ENCODE assay signal across 8 mouse cellular contexts in the genomic region with DNA sequence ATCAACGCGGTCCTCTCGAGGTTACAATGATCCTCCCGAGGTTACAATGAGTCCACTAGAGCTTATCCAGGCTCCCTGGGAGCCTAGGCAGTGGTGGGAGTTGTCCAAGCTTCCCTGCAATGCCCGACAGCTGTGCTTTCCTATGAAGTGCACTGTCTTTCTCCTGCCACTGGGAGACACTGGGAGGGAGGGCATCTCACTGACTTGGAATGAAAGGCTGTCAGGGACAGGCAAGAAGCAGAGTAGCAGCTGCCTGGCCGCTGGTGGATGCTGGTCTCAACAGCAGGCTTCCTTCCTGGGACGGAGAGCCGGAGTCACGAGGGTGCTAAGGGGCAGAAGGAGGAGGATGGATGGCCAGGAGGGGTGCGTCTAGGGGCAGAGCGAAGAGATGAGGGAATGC. TPM values are rescaled to one million over a fixed set of nuclear protein-coding genes. Genes with fewer than 3 reads are reported as not detected.
A peak's percentile ranks its signal among the peaks of the same experiment; 100 is the strongest.
DNase-seq lines count a peak whose midpoint lies in the region; ATAC-seq lines count a peak whose summit lies in the region.

No protein-coding gene starts in this region.

- peaks cover 6% of the 10 kb centered on the region for H3K9me3 ChIP-seq in kidney, embryonic 16.5 days (ENCODE audit: low read length)
- peaks cover 9% of the 10 kb centered on the region for H3K9me3 ChIP-seq in forebrain, embryonic 12.5 days
- peaks cover 3% of the 10 kb centered on the region; the same call in 1 of the 2 replicates for H3K9me3 ChIP-seq in midbrain, embryonic 14.5 days (ENCODE audit: control insufficient read depth, low read length)

- peak overlapping the region; percentile 59; the same call in 1 of the 2 replicates for H3K9ac ChIP-seq in kidney, embryonic 16.5 days (replicated peaks; ENCODE audit: low read length)
- H3K9ac ChIP-seq in forebrain, embryonic 12.5 days: peak overlapping the region; percentile 47
- H3K9ac ChIP-seq in midbrain, embryonic 14.5 days (replicated peaks; ENCODE audit: low read length): peak overlapping the region; percentile 39; the same call in 1 of the 2 replicates

- H3K27me3 ChIP-seq in kidney, embryonic 16.5 days (ENCODE audit: insufficient read depth, low read length): peaks cover 50% of the 10 kb centered on the region
- H3K27me3 ChIP-seq in forebrain, embryonic 12.5 days: peaks cover 75% of the 10 kb centered on the region
- peaks cover 31% of the 10 kb centered on the region for H3K27me3 ChIP-seq in midbrain, embryonic 14.5 days (ENCODE audit: control insufficient read depth, insufficient read depth, low read length)

- peak overlapping the region; percentile 31 for H3K4me2 ChIP-seq in kidney, embryonic 16.5 days (replicated peaks; ENCODE audit: low read depth, low read length)
- peak overlapping the region; percentile 25; the same call in 1 of the 2 replicates for H3K4me2 ChIP-seq in forebrain, embryonic 12.5 days
- H3K4me2 ChIP-seq in midbrain, embryonic 14.5 days (ENCODE audit: low read length): peak overlapping the region; percentile 34

- no peaks in the 10 kb centered on the region for H3K36me3 ChIP-seq in kidney, embryonic 16.5 days (ENCODE audit: insufficient read depth, low read length)
- H3K36me3 ChIP-seq in forebrain, embryonic 12.5 days (replicated peaks): no peaks in the 10 kb centered on the region
- no peaks in the 10 kb centered on the region for H3K36me3 ChIP-seq in midbrain, embryonic 14.5 days (ENCODE audit: control insufficient read depth, insufficient read depth, low read length)

- H3K4me3 ChIP-seq in kidney, embryonic 16.5 days (ENCODE audit: low read length): no peak overlapping the region
- peak overlapping the region; percentile 9; the same call in 1 of the 2 replicates for H3K4me3 ChIP-seq in forebrain, embryonic 12.5 days (replicated peaks)
- H3K4me3 ChIP-seq in midbrain, embryonic 14.5 days (replicated peaks; ENCODE audit: low read depth, low read length): no peak overlapping the region

- 11% methylated on average over 11 of the region's 11 CpGs for WGBS in kidney, embryonic 16.5 days
- 7% methylated on average over 10 of the region's 11 CpGs for WGBS in forebrain, embryonic 12.5 days
- 7% methylated on average over 11 of the region's 11 CpGs for WGBS in midbrain, embryonic 14.5 days

- ATAC-seq in kidney, embryonic 16.5 days (ENCODE audit: low FRiP score, low TSS enrichment): peak; percentile 52; the same call in 1 of the 2 replicates
- ATAC-seq in forebrain, embryonic 12.5 days (ENCODE audit: low FRiP score): no peak
- no peak for ATAC-seq in midbrain, embryonic 14.5 days (ENCODE audit: low FRiP score, low TSS enrichment)

- DNase-seq in kidney, postnatal 25 days: no peak
- DNase-seq in WW6 (ENCODE audit: low read depth, low spot score): peak; percentile 68
- peak; percentile 57 for DNase-seq in midbrain, embryonic 14.5 days
- no peak for DNase-seq in thymus, postnatal 0 days (ENCODE audit: low spot score)
- DNase-seq in cerebellum, adult 8-10 months: no peak
- no peak for DNase-seq in thymus, postnatal 36 days

- H3K4me1 ChIP-seq in kidney, embryonic 16.5 days (ENCODE audit: insufficient read depth, low read length): peaks cover 28% of the 10 kb centered on the region
- peaks cover 30% of the 10 kb centered on the region for H3K4me1 ChIP-seq in forebrain, embryonic 12.5 days
- peaks cover 3% of the 10 kb centered on the region; the same call in 1 of the 2 replicates for H3K4me1 ChIP-seq in midbrain, embryonic 14.5 days (ENCODE audit: control insufficient read depth, insufficient read depth, low read length)

- H3K27ac ChIP-seq in kidney, embryonic 16.5 days (ENCODE audit: low read length): no peak overlapping the region
- H3K27ac ChIP-seq in forebrain, embryonic 12.5 days: no peak overlapping the region
- H3K27ac ChIP-seq in midbrain, embryonic 14.5 days (replicated peaks; ENCODE audit: low read depth, low read length): no peak overlapping the region

RNA-seq across cellular contexts. Expression of a gene that starts 2.6 kb away (rescaled TPM):
- 2.1 and 2.3 TPM in 2 replicates for polyA plus RNA-seq in kidney, embryonic 16.5 days (2015; fragmentation: Nextera tagmentation; extraction: Ambion mirVana)
- 6.9 and 8.2 TPM in 2 replicates for polyA plus RNA-seq in forebrain, embryonic 12.5 days (2016; fragmentation: Nextera tagmentation; extraction: Ambion mirVana)
- 43.2 and 57.1 TPM in 2 replicates for polyA plus RNA-seq in midbrain, embryonic 14.5 days (2014; fragmentation: Nextera tagmentation; extraction: Ambion mirVana)
- polyA plus RNA-seq in thymus, postnatal 0 days (2015; fragmentation: Nextera tagmentation; extraction: Ambion mirVana): 0.50 and 0.55 TPM in 2 replicates

RNA-seq across cellular contexts. Expression of a gene that starts 15.1 kb away (rescaled TPM):
- 13.7 and 14.7 TPM in 2 replicates for polyA plus RNA-seq in kidney, embryonic 16.5 days (2015; fragmentation: Nextera tagmentation; extraction: Ambion mirVana)
- polyA plus RNA-seq in forebrain, embryonic 12.5 days (2016; fragmentation: Nextera tagmentation; extraction: Ambion mirVana): 16.7 and 19.1 TPM in 2 replicates
- polyA plus RNA-seq in midbrain, embryonic 14.5 days (2014; fragmentation: Nextera tagmentation; extraction: Ambion mirVana): 13.7 and 16.2 TPM in 2 replicates
- 8.8 and 9.5 TPM in 2 replicates for polyA plus RNA-seq in thymus, postnatal 0 days (2015; fragmentation: Nextera tagmentation; extraction: Ambion mirVana)

RNA-seq across cellular contexts. Expression of a gene that starts 28.5 kb away (rescaled TPM):
- 178 and 179 TPM in 2 replicates for polyA plus RNA-seq in kidney, embryonic 16.5 days (2015; fragmentation: Nextera tagmentation; extraction: Ambion mirVana)
- 104 and 110 TPM in 2 replicates for polyA plus RNA-seq in forebrain, embryonic 12.5 days (2016; fragmentation: Nextera tagmentation; extraction: Ambion mirVana)
- 85.6 and 85.9 TPM in 2 replicates for polyA plus RNA-seq in midbrain, embryonic 14.5 days (2014; fragmentation: Nextera tagmentation; extraction: Ambion mirVana)
- 86.0 and 95.5 TPM in 2 replicates for polyA plus RNA-seq in thymus, postnatal 0 days (2015; fragmentation: Nextera tagmentation; extraction: Ambion mirVana)

RNA-seq across cellular contexts. Expression of a gene that starts 45.7 kb away (rescaled TPM):
- polyA plus RNA-seq in kidney, embryonic 16.5 days (2015; fragmentation: Nextera tagmentation; extraction: Ambion mirVana): 152 and 158 TPM in 2 replicates
- polyA plus RNA-seq in forebrain, embryonic 12.5 days (2016; fragmentation: Nextera tagmentation; extraction: Ambion mirVana): 163 and 164 TPM in 2 replicates
- 132 and 144 TPM in 2 replicates for polyA plus RNA-seq in midbrain, embryonic 14.5 days (2014; fragmentation: Nextera tagmentation; extraction: Ambion mirVana)
- 113 and 118 TPM in 2 replicates for polyA plus RNA-seq in thymus, postnatal 0 days (2015; fragmentation: Nextera tagmentation; extraction: Ambion mirVana)

RNA-seq across cellular contexts. Expression of a gene that starts 55.6 kb away (rescaled TPM):
- polyA plus RNA-seq in kidney, embryonic 16.5 days (2015; fragmentation: Nextera tagmentation; extraction: Ambion mirVana): 16.3 and 20.4 TPM in 2 replicates
- polyA plus RNA-seq in forebrain, embryonic 12.5 days (2016; fragmentation: Nextera tagmentation; extraction: Ambion mirVana): 14.7 and 17.7 TPM in 2 replicates
- polyA plus RNA-seq in midbrain, embryonic 14.5 days (2014; fragmentation: Nextera tagmentation; extraction: Ambion mirVana): 16.3 and 16.7 TPM in 2 replicates
- 9.2 and 10.2 TPM in 2 replicates for polyA plus RNA-seq in thymus, postnatal 0 days (2015; fragmentation: Nextera tagmentation; extraction: Ambion mirVana)

Comparison
In these comparisons a context has a peak if more than half of its experiments do, and no peak if none do; other contexts are left out.
1. DNase-seq: peak in WW6 (single experiment) and midbrain, embryonic 14.5 days (single experiment); none in kidney, postnatal 25 days (0 of 2), thymus, postnatal 0 days (single experiment), cerebellum, adult 8-10 months (single experiment) and thymus, postnatal 36 days (0 of 2).
2. Peak in every context shown above with its lines, with median percentiles within 50 percentile points of each other: H3K4me2 ChIP-seq and H3K9ac ChIP-seq.